Mouse (Mus musculus) erythroblast, embryonic 14.5 days (primary cell): ENCODE data around the gene Txndc8.

Experiments
- GATA1 ChIP-seq: IDR thresholded peaks from 2 replicates; pipeline ENCODE4 v1.6.1; 2012; ENCODE audit warnings: low read length, inconsistent platforms, mixed read lengths
- TAL1 ChIP-seq: IDR thresholded peaks from 3 replicates; pipeline ENCODE4 v1.6.1; 2012; ENCODE audit warnings: low read length, inconsistent platforms, mixed read lengths

GRCm38 (mm10) chr4:57967195-57967594 lies 41.7 kb downstream of the Txndc8 start:
- no peak for TF ChIP-seq GATA1
- no peak for TF ChIP-seq TAL1
